Mouse (Mus musculus) brain, embryonic 14.5 days (tissue): Measurements from ENCODE around the gene Gm14214.

ENCODE experiments used
- CTCF ChIP-seq: fragments of 200-500 bp; IDR thresholded peaks from 2 replicates; pipeline ENCODE4 v1.5.1; 2012; ENCODE audit warnings: inconsistent platforms, mild to moderate bottlenecking, moderate library complexity, borderline replicate concordance; ENCODE audit not compliant: insufficient read depth, insufficient read length; ENCODE audit errors: extremely low read depth
- POLR2A ChIP-seq: fragments of 200-500 bp; IDR thresholded peaks from 2 replicates; pipeline ENCODE4 v1.6.1; 2012; ENCODE audit warnings: mild to moderate bottlenecking, inconsistent platforms, borderline replicate concordance; ENCODE audit not compliant: poor library complexity, insufficient read depth, insufficient read length, severe bottlenecking; ENCODE audit errors: extremely low read depth

- TF ChIP-seq CTCF: no peak
- TF ChIP-seq POLR2A: no peak
Observed at GRCm38 (mm10) chr2:154803845-154804244, 34.0 kb upstream of the Gm14214 start.
